In the genomic region with DNA sequence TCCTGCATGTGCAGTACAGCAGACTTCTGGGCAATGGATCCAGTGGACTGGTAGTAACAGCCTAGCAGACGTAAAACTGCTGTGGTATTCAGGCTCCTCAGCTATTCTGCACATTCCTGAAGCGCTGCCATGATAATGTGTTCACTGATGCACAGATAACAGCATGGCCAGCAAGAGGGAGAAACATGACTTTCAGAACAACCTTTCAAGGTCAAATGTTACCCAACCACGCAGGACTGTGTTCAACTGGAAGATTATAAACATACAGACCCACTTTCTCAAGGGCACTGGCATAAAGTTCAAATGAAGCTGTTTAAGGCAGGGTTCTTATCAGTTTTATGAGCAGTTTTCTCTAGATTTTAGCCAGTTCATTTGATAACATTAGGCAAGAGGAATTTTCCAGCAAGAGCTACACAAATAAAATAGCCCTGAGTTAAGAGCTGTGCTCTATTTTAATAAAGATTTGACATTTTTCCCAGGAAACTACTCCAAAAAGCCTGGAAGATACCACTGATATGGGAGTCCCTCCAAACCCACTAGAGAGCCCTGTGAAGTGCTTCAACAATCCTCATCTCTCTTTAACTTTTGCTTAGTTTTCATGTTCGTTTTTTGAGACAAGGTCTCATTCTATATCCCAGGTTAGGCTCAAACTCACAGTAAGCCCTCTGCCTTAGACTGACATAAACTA, we compare ENCODE assay signal across 13 mouse cellular contexts.
A peak's percentile ranks its signal among the peaks of the same experiment; 100 is the strongest.
DNase-seq lines count a peak whose midpoint lies in the region; ATAC-seq lines count a peak whose summit lies in the region.
"Had no signal": no experiment of that assay in that cellular context is flagged by ENCODE, and none has a peak within 500 bp of the region (broad histone marks: within the 10 kb centered on the region; RNA-seq: fewer than 3 reads in every experiment).

No protein-coding gene starts in this region.

- H3K4me3 ChIP-seq in hindbrain, embryonic 11.5 days (ENCODE audit: low read depth, low read length) = no peak overlapping the region
- H3K4me3 ChIP-seq in hindbrain, embryonic 16.5 days (ENCODE audit: low read length) = no peak overlapping the region
- no peak overlapping the region for H3K4me3 ChIP-seq in forebrain, embryonic 15.5 days
- H3K4me3 ChIP-seq: left cerebral cortex, adult 2 months; liver, embryonic 15.5 days; neural tube, embryonic 13.5 days; stomach, embryonic 15.5 days had no signal

- no peak overlapping the region for H3K27ac ChIP-seq in hindbrain, embryonic 11.5 days (ENCODE audit: low read depth, low read length)
- H3K27ac ChIP-seq in hindbrain, embryonic 16.5 days (ENCODE audit: low read depth, low read length) = no peak overlapping the region
- no peak overlapping the region for H3K27ac ChIP-seq in forebrain, embryonic 15.5 days (replicated peaks)
- H3K27ac ChIP-seq: left cerebral cortex, adult 2 months; liver, embryonic 15.5 days; neural tube, embryonic 13.5 days; stomach, embryonic 15.5 days had no signal

- DNase-seq in hindbrain, embryonic 11.5 days (ENCODE audit: low spot score) = peak; percentile 11
- DNase-seq in adrenal gland, adult (ENCODE audit: inconsistent age in 2 of 2, low spot score in 1 of 2) = peak; percentile 59 to 90
- DNase-seq in kidney, adult 9 months = peak; percentile 64
- peak; percentile 42 for DNase-seq in lung, postnatal 25 days (ENCODE audit: low spot score)
- DNase-seq in left cerebral cortex, adult 11 months (ENCODE audit: low spot score) = no peak
- DNase-seq in thymus, adult 18-20 months = no peak

- no peaks in the 10 kb centered on the region for H3K4me1 ChIP-seq in hindbrain, embryonic 11.5 days (replicated peaks; ENCODE audit: control insufficient read depth, insufficient read depth, low read length)
- H3K4me1 ChIP-seq in hindbrain, embryonic 16.5 days (ENCODE audit: control insufficient read depth, insufficient read depth, low read depth, low read length) = no peaks in the 10 kb centered on the region
- H3K4me1 ChIP-seq in forebrain, embryonic 15.5 days = no peaks in the 10 kb centered on the region
- H3K4me1 ChIP-seq: liver, embryonic 15.5 days; neural tube, embryonic 13.5 days; stomach, embryonic 15.5 days had no signal

- H3K9ac ChIP-seq in hindbrain, embryonic 11.5 days (ENCODE audit: low read depth, low read length) = no peak overlapping the region
- no peak overlapping the region for H3K9ac ChIP-seq in hindbrain, embryonic 16.5 days (ENCODE audit: low read depth, low read length)
- no peak overlapping the region for H3K9ac ChIP-seq in forebrain, embryonic 15.5 days (replicated peaks)
- H3K9ac ChIP-seq: liver, embryonic 15.5 days; neural tube, embryonic 13.5 days; stomach, embryonic 15.5 days had no signal

- ATAC-seq in hindbrain, embryonic 11.5 days (ENCODE audit: low FRiP score) = peak; percentile 40
- ATAC-seq in hindbrain, embryonic 16.5 days = no peak
- ATAC-seq in forebrain, embryonic 15.5 days (replicated peaks) = no peak
- ATAC-seq: forebrain, embryonic 16.5 days had no signal

- no peaks in the 10 kb centered on the region for H3K27me3 ChIP-seq in hindbrain, embryonic 11.5 days (ENCODE audit: control insufficient read depth, insufficient read depth, low read length)
- H3K27me3 ChIP-seq in hindbrain, embryonic 16.5 days (replicated peaks; ENCODE audit: control insufficient read depth, insufficient read depth, low read length) = no peaks in the 10 kb centered on the region
- H3K27me3 ChIP-seq in forebrain, embryonic 15.5 days = no peaks in the 10 kb centered on the region
- H3K27me3 ChIP-seq: liver, embryonic 15.5 days; neural tube, embryonic 13.5 days; stomach, embryonic 15.5 days had no signal

- H3K9me3 ChIP-seq in hindbrain, embryonic 11.5 days (ENCODE audit: control insufficient read depth, low read length) = no peaks in the 10 kb centered on the region
- H3K9me3 ChIP-seq in hindbrain, embryonic 16.5 days (ENCODE audit: control insufficient read depth, low read length) = no peaks in the 10 kb centered on the region
- no peaks in the 10 kb centered on the region for H3K9me3 ChIP-seq in forebrain, embryonic 15.5 days
- H3K9me3 ChIP-seq: liver, embryonic 15.5 days; neural tube, embryonic 13.5 days; stomach, embryonic 15.5 days had no signal

- H3K36me3 ChIP-seq in hindbrain, embryonic 11.5 days (ENCODE audit: control insufficient read depth, insufficient read depth, low read length) = no peaks in the 10 kb centered on the region
- H3K36me3 ChIP-seq in hindbrain, embryonic 16.5 days (ENCODE audit: control insufficient read depth, insufficient read depth, low read length) = no peaks in the 10 kb centered on the region
- H3K36me3 ChIP-seq in forebrain, embryonic 15.5 days = no peaks in the 10 kb centered on the region
- H3K36me3 ChIP-seq: liver, embryonic 15.5 days; neural tube, embryonic 13.5 days; stomach, embryonic 15.5 days had no signal

- 44% methylated on average over 4 of the region's 4 CpGs for WGBS in hindbrain, embryonic 11.5 days
- 29% methylated on average over 4 of the region's 4 CpGs for WGBS in hindbrain, embryonic 16.5 days
- WGBS in forebrain, embryonic 15.5 days = 44% methylated on average over 4 of the region's 4 CpGs

- H3K4me2 ChIP-seq in hindbrain, embryonic 11.5 days (replicated peaks; ENCODE audit: low read depth, low read length) = no peak overlapping the region
- no peak overlapping the region for H3K4me2 ChIP-seq in hindbrain, embryonic 16.5 days (ENCODE audit: low read length)
- H3K4me2 ChIP-seq in forebrain, embryonic 15.5 days (replicated peaks) = no peak overlapping the region
- H3K4me2 ChIP-seq: liver, embryonic 15.5 days; neural tube, embryonic 13.5 days; stomach, embryonic 15.5 days had no signal

Comparison
In these comparisons a context has a peak if more than half of its experiments do, and no peak if none do; other contexts are left out.
1. DNase-seq: peak in hindbrain, embryonic 11.5 days (single experiment), adrenal gland, adult (2 of 2), kidney, adult 9 months (single experiment) and lung, postnatal 25 days (single experiment); none in left cerebral cortex, adult 11 months (single experiment) and thymus, adult 18-20 months (0 of 2).